18 mouse cellular contexts compared by ENCODE assay signal in the genomic region with DNA sequence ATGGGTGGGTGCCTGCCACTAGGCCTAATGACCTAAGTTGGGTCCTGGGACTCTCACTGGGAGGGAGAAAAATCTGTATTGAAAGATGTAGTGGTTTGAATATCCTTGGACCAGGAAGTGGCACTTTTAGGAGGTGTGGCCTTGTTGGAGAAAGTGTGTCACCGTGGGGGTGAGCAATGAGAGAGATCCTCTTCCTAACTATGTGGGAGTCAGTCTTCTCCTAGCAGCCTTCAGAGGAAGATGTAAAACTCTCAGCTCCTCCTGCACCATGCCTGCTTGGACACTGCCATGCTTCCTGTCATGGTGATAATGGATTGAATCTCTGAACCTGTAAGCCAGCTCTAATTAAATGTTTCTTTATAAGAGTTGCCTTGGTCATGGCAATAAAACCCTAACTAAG.
A peak's percentile ranks its signal among the peaks of the same experiment; 100 is the strongest.
DNase-seq lines count a peak whose midpoint lies in the region; TF ChIP-seq lines count a peak whose summit lies in the region.
"Had no signal": no experiment of that assay in that cellular context is flagged by ENCODE, and none has a peak within 500 bp of the region (broad histone marks: within the 10 kb centered on the region; RNA-seq: fewer than 3 reads in every experiment).

No protein-coding gene starts in this region.

- WGBS in midbrain, embryonic 10.5 days = 65% methylated on average over 1 of the region's 1 CpGs

- peak overlapping the region; percentile 28; the same call in 1 of the 2 replicates for H3K27ac ChIP-seq in left cerebral cortex, adult 2 months
- H3K27ac ChIP-seq in CH12.LX (ENCODE audit: insufficient read depth, low read depth) = no peak overlapping the region
- no peak overlapping the region for H3K27ac ChIP-seq in midbrain, embryonic 10.5 days (replicated peaks)
- H3K27ac ChIP-seq: embryonic facial prominence, embryonic 13.5 days; forebrain, embryonic 12.5 days; hindbrain, embryonic 10.5 days; hindbrain, embryonic 14.5 days had no signal

- no peak overlapping the region for H3K9ac ChIP-seq in CH12.LX (ENCODE audit: insufficient read depth, low read depth)
- H3K9ac ChIP-seq: embryonic facial prominence, embryonic 13.5 days; forebrain, embryonic 12.5 days; heart, embryonic 12.5 days; hindbrain, embryonic 14.5 days had no signal

- TF ChIP-seq EP300 in CH12.LX (IDR thresholded peaks at IDR 0.05; ENCODE audit: low read length) = no peak

- no peak overlapping the region for H3K4me3 ChIP-seq in left cerebral cortex, adult 2 months
- no peak overlapping the region for H3K4me3 ChIP-seq in CH12.LX (replicated peaks in 1 of 3; ENCODE audit: low read depth in 2 of 3, low read length in 2 of 3, poor library complexity in 1 of 3)
- no peak overlapping the region for H3K4me3 ChIP-seq in midbrain, embryonic 10.5 days
- H3K4me3 ChIP-seq: embryonic facial prominence, embryonic 13.5 days; forebrain, embryonic 12.5 days; heart, embryonic 12.5 days; hindbrain, embryonic 10.5 days had no signal

- H3K27me3 ChIP-seq in CH12.LX (replicated peaks) = no peaks in the 10 kb centered on the region
- no peaks in the 10 kb centered on the region for H3K27me3 ChIP-seq in midbrain, embryonic 10.5 days (ENCODE audit: low read depth, poor library complexity, severe bottlenecking)
- H3K27me3 ChIP-seq: embryonic facial prominence, embryonic 13.5 days; forebrain, embryonic 12.5 days; heart, embryonic 12.5 days had no signal

- H3K4me1 ChIP-seq in CH12.LX (ENCODE audit: control insufficient read depth in 1 of 2, insufficient read depth in 2 of 2) = peaks cover 0 to 3% of the 10 kb centered on the region in 2 experiments; a peak in 1 of 4 replicates
- H3K4me1 ChIP-seq in midbrain, embryonic 10.5 days = no peaks in the 10 kb centered on the region
- H3K4me1 ChIP-seq: forebrain, embryonic 12.5 days; heart, embryonic 12.5 days; hindbrain, embryonic 10.5 days had no signal

- in situ Hi-C loops in CH12.LX (cut with MboI; ENCODE audit: low pct_ligation_motif_present, low pct_unique_long_range_greater_than_20kb, low sequenced_read_pairs) = no loop called here

- H3K9me3 ChIP-seq in CH12.LX (replicated peaks; ENCODE audit: low read length) = no peaks in the 10 kb centered on the region
- H3K9me3 ChIP-seq in midbrain, embryonic 10.5 days (replicated peaks) = no peaks in the 10 kb centered on the region
- H3K9me3 ChIP-seq: embryonic facial prominence, embryonic 13.5 days; forebrain, embryonic 12.5 days; heart, embryonic 12.5 days; hindbrain, embryonic 10.5 days had no signal

- TF ChIP-seq POLR2A in CH12.LX (IDR thresholded peaks at IDR 0.05; ENCODE audit: low read depth, low read length) = no peak

- no peak for TF ChIP-seq RAD21 in CH12.LX (IDR thresholded peaks at IDR 0.05; ENCODE audit: low read depth, low read length)

- peak; percentile 35 for DNase-seq in heart, adult 11 months
- no peak for DNase-seq in heart, adult 18-20 months
- peak in 1 of 2 experiments; percentile 24 for DNase-seq in left cerebral cortex, adult 2 months (ENCODE audit: extremely low spot score in 1 of 2, low spot score in 2 of 2)
- no peak for DNase-seq in left cerebral cortex, postnatal 4 days
- peak; percentile 40 for DNase-seq in 3T3-L1 (ENCODE audit: low read depth, low spot score)
- peak; percentile 6 for DNase-seq in CH12.LX (ENCODE audit: extremely low read depth)
- DNase-seq in midbrain, embryonic 10.5 days (ENCODE audit: low spot score) = no peak
- DNase-seq: adrenal gland, postnatal 25 days; B cell, adult 2 months; cerebellum, adult 11-12 months; cerebellum, adult 9-10 months; cerebellum, postnatal 25 days; gastrocnemius, postnatal 10 days had no signal

- no peak overlapping the region for H3K4me2 ChIP-seq in CH12.LX (ENCODE audit: insufficient read depth, low read depth, poor library complexity, severe bottlenecking)
- H3K4me2 ChIP-seq: embryonic facial prominence, embryonic 13.5 days; forebrain, embryonic 12.5 days; heart, embryonic 12.5 days; hindbrain, embryonic 14.5 days had no signal

- H3K79me2 ChIP-seq in CH12.LX (replicated peaks; ENCODE audit: control insufficient read depth, extremely low read depth, insufficient read depth, poor library complexity, severe bottlenecking) = no peaks in the 10 kb centered on the region

- intact Hi-C loops in left cerebral cortex, adult 2 months (cut with DNase I) = no loop called here
- intact Hi-C loops in left cerebral cortex, postnatal 4 days (cut with DNase I) = no loop called here

- no peak for TF ChIP-seq CTCF in left cerebral cortex, adult 2 months (IDR thresholded peaks at IDR 0.05)
- no peak for TF ChIP-seq CTCF in CH12.LX (conservative IDR thresholded peaks at IDR 0.05 in 1 of 2, IDR thresholded peaks at IDR 0.05 in 1 of 2; ENCODE audit: low read depth in 2 of 2, low read length in 2 of 2)

- dilution Hi-C loops in CH12.LX (cut with MboI; ENCODE audit: extremely low pct_ligation_motif_present, extremely low pct_unique_long_range_greater_than_20kb, low sequenced_read_pairs) = no loop called here

- H3K36me3 ChIP-seq in CH12.LX (replicated peaks in 1 of 2; ENCODE audit: control insufficient read depth in 1 of 2, insufficient read depth in 1 of 2, low read length in 1 of 2) = no peaks in the 10 kb centered on the region
- no peaks in the 10 kb centered on the region for H3K36me3 ChIP-seq in midbrain, embryonic 10.5 days
- H3K36me3 ChIP-seq: embryonic facial prominence, embryonic 13.5 days; forebrain, embryonic 12.5 days; heart, embryonic 12.5 days; hindbrain, embryonic 10.5 days had no signal

TF ChIP-seq in CH12.LX, 34 proteins besides CTCF, POLR2A, EP300 and RAD21:
- no peak for TF ChIP-seq GABPA (IDR thresholded peaks at IDR 0.05; ENCODE audit: insufficient replicate concordance, low read depth, low read length)
- no peak for TF ChIP-seq MAX (IDR thresholded peaks at IDR 0.05; ENCODE audit: low read length)
- no peak for TF ChIP-seq MXI1 (IDR thresholded peaks at IDR 0.05; ENCODE audit: low read depth, low read length)
- no peak for TF ChIP-seq ETS1 (conservative IDR thresholded peaks at IDR 0.05; ENCODE audit: low read depth, low read length)
- TF ChIP-seq IRF4 (IDR thresholded peaks at IDR 0.05; ENCODE audit: low read depth, low read length) = no peak
- no peak for TF ChIP-seq USF2 (conservative IDR thresholded peaks at IDR 0.05; ENCODE audit: low read depth, low read length)
- no peak for TF ChIP-seq KAT2A (IDR thresholded peaks at IDR 0.05; ENCODE audit: insufficient replicate concordance, low read length)
- no peak for TF ChIP-seq NRF1 (IDR thresholded peaks at IDR 0.05; ENCODE audit: low read depth, low read length)
- TF ChIP-seq USF1 (IDR thresholded peaks at IDR 0.05; ENCODE audit: low read depth, low read length) = no peak
- no peak for TF ChIP-seq PAX5 (IDR thresholded peaks at IDR 0.05; ENCODE audit: low read length)
- TF ChIP-seq TCF12 (IDR thresholded peaks at IDR 0.05; ENCODE audit: low read depth, low read length) = no peak
- TF ChIP-seq POLR2AphosphoS2 (IDR thresholded peaks at IDR 0.05; ENCODE audit: low read depth, low read length) = no peak

Comparison
In these comparisons a context has a peak if more than half of its experiments do, and no peak if none do; other contexts are left out.
1. DNase-seq: peak in heart, adult 11 months (single experiment), 3T3-L1 (single experiment) and CH12.LX (single experiment); none in heart, adult 18-20 months (0 of 2), left cerebral cortex, postnatal 4 days (single experiment) and midbrain, embryonic 10.5 days (single experiment).